Mouse (Mus musculus) G1E (cell line): ENCODE data around the gene Cdkal1.

Experiments
- CTCF ChIP-seq: IDR thresholded peaks from 2 replicates; pipeline ENCODE4 v1.5.1; 2012; ENCODE audit warnings: low read depth, low read length, inconsistent platforms, mixed read lengths
- GATA1 ChIP-seq: IDR thresholded peaks from 2 replicates; pipeline ENCODE4 v1.6.1; 2012; ENCODE audit warnings: borderline replicate concordance, low read length, inconsistent platforms, mixed read lengths
- TAL1 ChIP-seq: conservative IDR thresholded peaks from 2 replicates; pipeline ENCODE4 v1.6.1; 2012; ENCODE audit warnings: low read depth, low read length, inconsistent platforms, mixed read lengths

- TF ChIP-seq CTCF (no peak), TAL1 (no peak), GATA1 (no peak)
Measured at GRCm38 (mm10) chr13:29767587-29767986, 87.9 kb downstream of the Cdkal1 start.
